Mouse (Mus musculus) 416B (cell line): ENCODE data around the gene Stat2.

Source experiments
- DNase-seq: peaks from one replicate; pipeline ENCODE4 v3.0.0; 2011; ENCODE audit warnings: low read depth

The Stat2 gene

GRCm38 (mm10) chr10:128338948-128339347, 68.6 kb downstream of the Stat2 start:
- DNase-seq = no peak

GRCm38 (mm10) chr10:128340257-128340656, 69.9 kb downstream of the Stat2 start:
- DNase-seq = peak; percentile 55
